Mouse (Mus musculus): ENCODE results near the gene Ncoa1. TPM values are rescaled to one million over a fixed set of nuclear protein-coding genes. Genes with fewer than 3 reads are reported as not detected.

Ncoa1 gene
- polyA plus RNA-seq (2014; fragmentation: Nextera tagmentation; extraction: Ambion mirVana), result 9.0 and 9.2 TPM in 2 replicates

- Histone ChIP-seq H3K4me2 (ENCODE audit: low read depth, low read length, severe bottlenecking) (peak within 1 kb of the TSS; percentile 88), H3K27me3 (ENCODE audit: control insufficient read depth, insufficient read depth, low read length) (no peaks in the 10 kb centered on the region), H3K9ac (ENCODE audit: low read length) (peak within 1 kb of the TSS; percentile 92), H3K36me3 (ENCODE audit: control insufficient read depth, insufficient read depth, low read length) (no peaks in the 10 kb centered on the region), H3K27ac (ENCODE audit: low read depth, low read length) (peak within 1 kb of the TSS; percentile 88), H3K4me1 (replicated peaks; ENCODE audit: control insufficient read depth, insufficient read depth, low read length) (peaks cover 3% of the 10 kb centered on the region; the same call in 1 of the 2 replicates), H3K9me3 (ENCODE audit: control insufficient read depth, low read length) (no peaks in the 10 kb centered on the region), H3K4me3 (ENCODE audit: low read depth, low read length) (peak within 1 kb of the TSS; percentile 93)
- peak; percentile 75 for ATAC-seq (replicated peaks; ENCODE audit: low FRiP score)
- peak; percentile 89 for DNase-seq (ENCODE audit: low spot score)
- WGBS, result under 1% methylated on average over 62 of the region's 98 CpGs
These were observed at the start of gene Ncoa1 for GRCm38 (mm10) chr12:4476832-4477671. TSS of gene Ncoa1 (minus strand) at chr12:4477182.

- Histone ChIP-seq H3K36me3 (ENCODE audit: control insufficient read depth, insufficient read depth, low read length) (no peaks in the 10 kb centered on the region), H3K9ac (ENCODE audit: low read length) (no peak overlapping the region), H3K4me3 (ENCODE audit: low read depth, low read length) (no peak overlapping the region), H3K4me2 (ENCODE audit: low read depth, low read length, severe bottlenecking) (no peak overlapping the region), H3K27me3 (ENCODE audit: control insufficient read depth, insufficient read depth, low read length) (no peaks in the 10 kb centered on the region), H3K9me3 (ENCODE audit: control insufficient read depth, low read length) (no peaks in the 10 kb centered on the region), H3K27ac (ENCODE audit: low read depth, low read length) (peak overlapping the region; percentile 78; the same call in 1 of the 2 replicates), H3K4me1 (replicated peaks; ENCODE audit: control insufficient read depth, insufficient read depth, low read length) (peaks cover 14% of the 10 kb centered on the region)
- 26% methylated on average over 7 of the region's 7 CpGs for WGBS
- DNase-seq (ENCODE audit: low spot score) (no peak), ATAC-seq (replicated peaks; ENCODE audit: low FRiP score) (0 out of 2 replicates have a peak, but pooled peaks have one; percentile 14)
These were observed 47.6 kb upstream of the Ncoa1 start for GRCm38 (mm10) chr12:4524546-4524945.

- no peak overlapping the region for H3K4me3 ChIP-seq (ENCODE audit: low read depth, low read length)
These were observed 46.8 kb upstream of the Ncoa1 start for GRCm38 (mm10) chr12:4523688-4524298.

GRCm38 (mm10) chr12:4523208-4523607, 46.2 kb upstream of the Ncoa1 start:
- Histone ChIP-seq H3K27ac (ENCODE audit: low read depth, low read length) (peak overlapping the region; percentile 78), H3K4me1 (replicated peaks; ENCODE audit: control insufficient read depth, insufficient read depth, low read length) (peaks cover 14% of the 10 kb centered on the region), H3K27me3 (ENCODE audit: control insufficient read depth, insufficient read depth, low read length) (no peaks in the 10 kb centered on the region), H3K9me3 (ENCODE audit: control insufficient read depth, low read length) (no peaks in the 10 kb centered on the region), H3K4me3 (ENCODE audit: low read depth, low read length) (0 out of 2 replicates have a peak overlapping the region, but pooled peaks have one; percentile 8), H3K4me2 (ENCODE audit: low read depth, low read length, severe bottlenecking) (peak overlapping the region; percentile 30; the same call in 1 of the 2 replicates), H3K9ac (ENCODE audit: low read length) (peak overlapping the region; percentile 35), H3K36me3 (ENCODE audit: control insufficient read depth, insufficient read depth, low read length) (no peaks in the 10 kb centered on the region)
- 2% methylated on average over 10 of the region's 10 CpGs for WGBS
- peak; percentile 90 for ATAC-seq (replicated peaks; ENCODE audit: low FRiP score)
- peak; percentile 76 for DNase-seq (ENCODE audit: low spot score)

More at GRCm38 (mm10) chr12:4523688-4524298, 46.8 kb upstream of the Ncoa1 start:
- WGBS, result 4% methylated on average over 9 of the region's 9 CpGs
- Histone ChIP-seq H3K36me3 (ENCODE audit: control insufficient read depth, insufficient read depth, low read length) (no peaks in the 10 kb centered on the region), H3K27me3 (ENCODE audit: control insufficient read depth, insufficient read depth, low read length) (no peaks in the 10 kb centered on the region), H3K4me1 (replicated peaks; ENCODE audit: control insufficient read depth, insufficient read depth, low read length) (peaks cover 14% of the 10 kb centered on the region), H3K9ac (ENCODE audit: low read length) (peak overlapping the region; percentile 37), H3K27ac (ENCODE audit: low read depth, low read length) (peak overlapping the region; percentile 78), H3K9me3 (ENCODE audit: control insufficient read depth, low read length) (no peaks in the 10 kb centered on the region), H3K4me2 (ENCODE audit: low read depth, low read length, severe bottlenecking) (peak overlapping the region; percentile 31; the same call in 1 of the 2 replicates)
- ATAC-seq (replicated peaks; ENCODE audit: low FRiP score), result peak; percentile 69
- DNase-seq (ENCODE audit: low spot score), result peak; percentile 60

GRCm38 (mm10) chr12:4518957-4519356, 42.0 kb upstream of the Ncoa1 start:
- no peak overlapping the region for H3K9ac ChIP-seq (ENCODE audit: low read length)
- H3K4me1 ChIP-seq (replicated peaks; ENCODE audit: control insufficient read depth, insufficient read depth, low read length), result peaks cover 11% of the 10 kb centered on the region
- H3K4me3 ChIP-seq (ENCODE audit: low read depth, low read length), result no peak overlapping the region
- no peaks in the 10 kb centered on the region for H3K9me3 ChIP-seq (ENCODE audit: control insufficient read depth, low read length)
- no peaks in the 10 kb centered on the region for H3K36me3 ChIP-seq (ENCODE audit: control insufficient read depth, insufficient read depth, low read length)
- H3K4me2 ChIP-seq (ENCODE audit: low read depth, low read length, severe bottlenecking), result no peak overlapping the region
- ATAC-seq (replicated peaks; ENCODE audit: low FRiP score), result no peak
- 85% methylated on average over 11 of the region's 11 CpGs for WGBS
- H3K27me3 ChIP-seq (ENCODE audit: control insufficient read depth, insufficient read depth, low read length), result no peaks in the 10 kb centered on the region
- DNase-seq (ENCODE audit: low spot score), result no peak
- H3K27ac ChIP-seq (ENCODE audit: low read depth, low read length), result no peak overlapping the region

- peak overlapping the region; percentile 31; the same call in 1 of the 2 replicates for H3K4me2 ChIP-seq (ENCODE audit: low read depth, low read length, severe bottlenecking)
- WGBS, result 28% methylated on average over 12 of the region's 12 CpGs
- ATAC-seq (replicated peaks; ENCODE audit: low FRiP score) (0 out of 2 replicates have a peak, but pooled peaks have one; percentile 33), DNase-seq (ENCODE audit: low spot score) (no peak)
- H3K4me3 ChIP-seq (ENCODE audit: low read depth, low read length), result no peak overlapping the region
- H3K27ac ChIP-seq (ENCODE audit: low read depth, low read length), result peak overlapping the region; percentile 31; the same call in 1 of the 2 replicates
- no peaks in the 10 kb centered on the region for H3K27me3 ChIP-seq (ENCODE audit: control insufficient read depth, insufficient read depth, low read length)
- no peaks in the 10 kb centered on the region for H3K36me3 ChIP-seq (ENCODE audit: control insufficient read depth, insufficient read depth, low read length)
- no peak overlapping the region for H3K9ac ChIP-seq (ENCODE audit: low read length)
- 0 out of 2 replicates have a peak, but pooled peaks cover 1% of the 10 kb centered on the region for H3K4me1 ChIP-seq (replicated peaks; ENCODE audit: control insufficient read depth, insufficient read depth, low read length)
- no peaks in the 10 kb centered on the region for H3K9me3 ChIP-seq (ENCODE audit: control insufficient read depth, low read length)
These were observed 32.6 kb upstream of the Ncoa1 start for GRCm38 (mm10) chr12:4509591-4510061.

- Histone ChIP-seq H3K27ac (ENCODE audit: low read depth, low read length) (no peak overlapping the region), H3K27me3 (ENCODE audit: control insufficient read depth, insufficient read depth, low read length) (no peaks in the 10 kb centered on the region), H3K9ac (ENCODE audit: low read length) (no peak overlapping the region), H3K4me3 (ENCODE audit: low read depth, low read length) (no peak overlapping the region), H3K36me3 (ENCODE audit: control insufficient read depth, insufficient read depth, low read length) (no peaks in the 10 kb centered on the region), H3K4me1 (replicated peaks; ENCODE audit: control insufficient read depth, insufficient read depth, low read length) (0 out of 2 replicates have a peak, but pooled peaks cover 1% of the 10 kb centered on the region), H3K4me2 (ENCODE audit: low read depth, low read length, severe bottlenecking) (no peak overlapping the region), H3K9me3 (ENCODE audit: control insufficient read depth, low read length) (no peaks in the 10 kb centered on the region)
- no peak for DNase-seq (ENCODE audit: low spot score)
- 89% methylated on average over 1 of the region's 1 CpGs for whole genome bisulfite sequencing
- ATAC-seq (replicated peaks; ENCODE audit: low FRiP score), result no peak
These were observed 31.2 kb upstream of the Ncoa1 start for GRCm38 (mm10) chr12:4508182-4508581.

- Histone ChIP-seq H3K4me2 (ENCODE audit: low read depth, low read length, severe bottlenecking) (no peak overlapping the region), H3K27me3 (ENCODE audit: control insufficient read depth, insufficient read depth, low read length) (no peaks in the 10 kb centered on the region), H3K36me3 (ENCODE audit: control insufficient read depth, insufficient read depth, low read length) (no peaks in the 10 kb centered on the region), H3K9ac (ENCODE audit: low read length) (no peak overlapping the region), H3K4me1 (replicated peaks; ENCODE audit: control insufficient read depth, insufficient read depth, low read length) (0 out of 2 replicates have a peak, but pooled peaks cover 1% of the 10 kb centered on the region), H3K9me3 (ENCODE audit: control insufficient read depth, low read length) (no peaks in the 10 kb centered on the region), H3K4me3 (ENCODE audit: low read depth, low read length) (no peak overlapping the region), H3K27ac (ENCODE audit: low read depth, low read length) (no peak overlapping the region)
- ATAC-seq (replicated peaks; ENCODE audit: low FRiP score) (no peak), DNase-seq (ENCODE audit: low spot score) (no peak)
- 19% methylated on average over 6 of the region's 6 CpGs for WGBS
These were observed 30.5 kb upstream of the Ncoa1 start for GRCm38 (mm10) chr12:4507461-4507860.
